Mouse (Mus musculus): ENCODE measurements around the gene Hist1h2bq. TPM values are rescaled to one million over a fixed set of nuclear protein-coding genes. Genes with fewer than 3 reads are reported as not detected.
A peak's percentile ranks its signal among the peaks of the same experiment; 100 is the strongest.
"Not testable (repeated sequence)": the region's sequence is repeated elsewhere in the genome, so short reads cannot be mapped to it uniquely, and the experiment has no call there.

The Hist1h2bq gene
- 2.7 TPM in 2 replicates for polyA plus RNA-seq (2012; rRNA removed)

DNA sequence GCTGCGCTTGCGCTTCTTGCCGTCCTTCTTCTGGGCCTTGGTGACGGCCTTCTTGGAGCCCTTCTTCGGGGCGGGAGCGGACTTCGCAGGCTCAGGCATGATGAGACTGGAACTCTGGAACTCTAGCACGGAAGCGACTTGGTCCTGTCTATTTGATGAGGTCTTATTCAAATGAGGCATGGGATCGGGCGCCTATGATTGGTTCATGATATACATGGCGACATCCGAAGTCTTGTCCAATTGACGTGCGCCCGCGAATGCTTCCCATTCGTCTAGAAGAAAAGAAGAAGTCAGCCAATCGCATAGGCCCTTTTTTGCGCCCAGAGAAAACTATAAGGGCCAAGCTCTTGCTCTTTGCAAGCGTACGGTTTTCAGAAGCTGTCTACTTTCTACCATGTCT is at the start of gene Hist1h2bq, which contains the start of gene Hist1h2ao:
Hist1h2bq (minus strand) TSS at position 125 of the 400 bp plus-strand sequence.
Hist1h2ao (plus strand) TSS at position 393 of the 400 bp plus-strand sequence.
- not testable (repeated sequence) for DNase-seq (ENCODE audit: low spot score)

DNA sequence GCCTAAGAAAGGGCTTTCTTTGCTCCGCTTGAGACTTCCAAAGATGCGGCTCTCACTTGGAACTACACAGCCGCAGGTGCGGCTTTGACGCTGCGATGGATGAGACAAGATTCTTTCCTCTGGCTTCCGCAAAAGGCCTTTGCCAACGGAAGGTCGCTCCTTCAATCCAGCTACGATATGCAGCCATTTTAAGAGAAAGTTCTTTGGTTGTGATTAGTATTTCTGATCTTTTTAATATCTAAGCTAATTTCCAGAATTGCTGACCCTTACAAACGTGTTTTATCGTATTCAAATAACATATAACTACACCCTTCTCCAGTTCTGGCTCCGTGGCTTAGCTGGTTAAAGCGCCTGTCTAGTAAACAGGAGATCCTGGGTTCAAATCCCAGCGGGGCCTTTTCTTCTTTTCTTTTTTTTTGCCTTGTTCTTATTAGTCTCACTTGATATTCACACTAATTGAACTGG is 45.7 kb upstream of the Hist1h2bq start:
- DNase-seq (ENCODE audit: low spot score), result no peak

DNA sequence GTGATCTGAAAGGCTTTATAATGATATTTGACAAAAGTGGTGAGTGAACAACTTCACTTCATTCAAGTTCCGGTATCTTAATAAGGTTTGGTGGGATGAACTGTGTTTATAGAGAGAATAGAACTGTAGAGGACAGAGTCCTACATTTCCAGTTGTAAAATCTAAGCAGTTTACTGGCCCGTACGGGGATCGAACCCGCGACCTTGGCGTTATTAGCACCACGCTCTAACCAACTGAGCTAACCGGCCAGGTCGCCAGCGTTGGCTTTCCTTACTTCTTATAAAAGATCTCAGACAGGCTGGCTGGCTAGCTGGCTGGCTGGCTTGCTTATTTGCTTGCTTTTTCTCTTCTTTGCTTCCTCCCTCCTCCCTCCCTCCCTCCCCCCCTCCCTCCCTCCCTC is 45.1 kb upstream of the Hist1h2bq start:
- peak; percentile 42 for DNase-seq (ENCODE audit: low spot score)

DNA sequence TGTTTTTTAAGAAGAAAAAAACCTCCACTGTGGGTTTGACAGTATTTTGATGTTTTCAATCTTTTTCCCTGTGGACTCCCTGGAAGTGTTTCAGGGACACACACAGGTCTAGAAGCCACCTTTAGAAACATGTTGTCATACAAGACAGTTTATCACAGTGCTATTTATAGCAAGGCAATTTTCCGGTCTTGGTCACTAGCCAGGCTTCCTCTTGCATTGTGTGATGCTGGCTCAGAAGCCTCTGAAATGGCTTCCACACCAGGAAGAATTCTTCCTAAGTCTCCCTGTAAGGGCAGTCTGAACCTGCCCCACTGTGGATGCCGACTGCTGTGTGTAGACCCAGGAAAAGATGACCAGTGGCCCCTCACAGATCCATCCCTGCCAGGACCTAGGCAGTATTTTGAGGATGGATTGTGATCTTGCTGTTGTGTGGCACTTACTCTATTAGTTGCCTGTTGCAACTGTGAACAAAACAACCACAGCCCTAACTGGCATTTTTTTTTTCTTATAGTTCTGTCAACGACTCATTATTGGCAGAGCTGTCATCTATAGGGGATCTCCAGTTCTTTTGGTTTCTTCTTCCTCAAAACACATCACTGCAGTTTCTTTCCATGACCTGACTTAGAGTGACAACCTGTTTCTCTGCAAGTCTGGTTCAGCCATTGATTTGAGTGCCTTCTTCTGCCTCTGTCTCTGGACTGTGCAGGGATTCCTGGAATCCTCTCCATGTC is 42.4 kb upstream of the Hist1h2bq start:
- no peak for DNase-seq (ENCODE audit: low spot score)

DNA sequence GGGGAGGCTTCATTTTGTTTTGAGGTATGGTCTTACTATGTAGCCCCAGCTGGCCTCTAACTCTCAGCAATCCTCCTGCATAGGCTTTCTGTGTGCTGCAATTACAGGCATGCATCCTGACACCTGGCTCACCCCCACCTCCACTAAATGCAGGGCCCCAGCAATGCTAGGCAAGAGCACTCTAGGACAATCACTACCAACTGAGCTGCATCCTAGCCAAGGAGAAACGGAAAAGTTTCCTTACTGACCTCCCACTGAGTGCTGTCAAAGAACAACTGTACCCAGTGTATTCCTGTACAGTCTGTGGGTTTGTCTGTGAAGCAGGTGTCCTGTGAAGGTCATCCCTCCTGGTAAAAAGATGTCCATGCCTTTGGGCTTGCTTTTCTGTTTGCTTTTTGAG is 40.7 kb upstream of the Hist1h2bq start:
- not testable (repeated sequence) for DNase-seq (ENCODE audit: low spot score)

DNA sequence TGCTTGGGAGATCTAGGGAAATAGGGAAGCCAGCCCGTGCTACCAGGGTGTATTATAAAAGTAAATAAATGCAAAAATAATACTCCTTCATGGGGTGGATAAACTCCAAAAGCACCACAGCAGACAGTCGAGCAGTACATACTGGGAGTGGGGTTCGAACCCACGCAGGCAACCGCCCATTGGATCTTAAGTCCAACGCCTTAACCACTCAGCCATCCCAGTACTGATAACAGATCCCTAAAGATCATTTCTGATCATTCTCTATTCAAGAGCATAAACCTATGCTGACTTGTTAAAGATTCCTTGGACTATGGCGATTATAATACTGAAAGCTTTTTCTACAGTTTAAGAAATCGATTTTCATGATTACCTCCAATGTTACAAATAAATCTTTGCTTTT is 37.9 kb upstream of the Hist1h2bq start:
- no peak for DNase-seq (ENCODE audit: low spot score)

DNA sequence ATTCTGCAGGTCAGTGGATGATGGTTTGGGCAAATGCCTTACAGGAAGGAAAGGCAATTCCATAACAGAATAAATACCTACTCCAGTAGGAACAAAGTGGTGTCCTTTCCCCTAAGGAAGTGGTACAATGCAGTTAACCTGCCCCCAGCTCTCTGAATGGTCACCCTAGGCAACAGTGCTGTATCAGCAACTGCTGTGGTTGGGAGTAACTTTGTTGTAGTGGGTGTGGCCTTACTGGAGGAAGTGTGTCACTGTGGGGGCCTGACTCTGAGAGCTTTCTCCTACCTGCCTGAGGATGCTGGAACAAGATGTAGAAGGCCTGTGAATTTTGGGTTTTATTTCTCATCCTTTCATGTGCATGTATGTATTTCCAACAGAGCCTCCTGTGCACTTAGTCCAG is 36.4 kb upstream of the Hist1h2bq start:
- DNase-seq (ENCODE audit: low spot score), result not testable (repeated sequence)

DNA sequence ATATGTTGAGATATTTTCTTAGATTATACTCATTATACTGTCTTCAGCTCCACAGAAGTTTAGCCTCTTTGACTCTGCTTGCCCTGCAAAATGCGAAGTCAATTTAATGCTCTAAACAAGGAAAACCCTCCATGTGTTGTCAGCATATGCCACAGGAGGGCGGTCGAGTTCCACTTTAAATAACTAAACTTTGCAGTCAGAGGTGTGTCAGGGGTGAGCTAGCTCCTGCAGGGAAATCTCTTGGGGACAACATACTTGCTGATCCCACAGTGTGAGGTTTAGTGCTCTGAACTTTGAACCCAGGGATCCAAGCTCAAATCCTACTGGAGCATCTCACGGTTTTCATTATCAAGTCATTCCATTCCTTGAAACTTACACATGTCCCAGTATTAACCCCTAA is 30.5 kb upstream of the Hist1h2bq start:
- DNase-seq (ENCODE audit: low spot score), result not testable (repeated sequence)

DNA sequence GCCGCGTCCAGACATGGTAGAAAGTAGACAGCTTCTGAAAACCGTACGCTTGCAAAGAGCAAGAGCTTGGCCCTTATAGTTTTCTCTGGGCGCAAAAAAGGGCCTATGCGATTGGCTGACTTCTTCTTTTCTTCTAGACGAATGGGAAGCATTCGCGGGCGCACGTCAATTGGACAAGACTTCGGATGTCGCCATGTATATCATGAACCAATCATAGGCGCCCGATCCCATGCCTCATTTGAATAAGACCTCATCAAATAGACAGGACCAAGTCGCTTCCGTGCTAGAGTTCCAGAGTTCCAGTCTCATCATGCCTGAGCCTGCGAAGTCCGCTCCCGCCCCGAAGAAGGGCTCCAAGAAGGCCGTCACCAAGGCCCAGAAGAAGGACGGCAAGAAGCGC is 23.5 kb upstream of the Hist1h2bq start, which contains the start of the genes Hist1h2ap and Hist1h2br:
Hist1h2ap (minus strand) TSS at position 47 of the 400 bp plus-strand sequence.
Hist1h2br (plus strand) TSS at position 283 of the 400 bp plus-strand sequence.
- not testable (repeated sequence) for DNase-seq (ENCODE audit: low spot score)

DNA sequence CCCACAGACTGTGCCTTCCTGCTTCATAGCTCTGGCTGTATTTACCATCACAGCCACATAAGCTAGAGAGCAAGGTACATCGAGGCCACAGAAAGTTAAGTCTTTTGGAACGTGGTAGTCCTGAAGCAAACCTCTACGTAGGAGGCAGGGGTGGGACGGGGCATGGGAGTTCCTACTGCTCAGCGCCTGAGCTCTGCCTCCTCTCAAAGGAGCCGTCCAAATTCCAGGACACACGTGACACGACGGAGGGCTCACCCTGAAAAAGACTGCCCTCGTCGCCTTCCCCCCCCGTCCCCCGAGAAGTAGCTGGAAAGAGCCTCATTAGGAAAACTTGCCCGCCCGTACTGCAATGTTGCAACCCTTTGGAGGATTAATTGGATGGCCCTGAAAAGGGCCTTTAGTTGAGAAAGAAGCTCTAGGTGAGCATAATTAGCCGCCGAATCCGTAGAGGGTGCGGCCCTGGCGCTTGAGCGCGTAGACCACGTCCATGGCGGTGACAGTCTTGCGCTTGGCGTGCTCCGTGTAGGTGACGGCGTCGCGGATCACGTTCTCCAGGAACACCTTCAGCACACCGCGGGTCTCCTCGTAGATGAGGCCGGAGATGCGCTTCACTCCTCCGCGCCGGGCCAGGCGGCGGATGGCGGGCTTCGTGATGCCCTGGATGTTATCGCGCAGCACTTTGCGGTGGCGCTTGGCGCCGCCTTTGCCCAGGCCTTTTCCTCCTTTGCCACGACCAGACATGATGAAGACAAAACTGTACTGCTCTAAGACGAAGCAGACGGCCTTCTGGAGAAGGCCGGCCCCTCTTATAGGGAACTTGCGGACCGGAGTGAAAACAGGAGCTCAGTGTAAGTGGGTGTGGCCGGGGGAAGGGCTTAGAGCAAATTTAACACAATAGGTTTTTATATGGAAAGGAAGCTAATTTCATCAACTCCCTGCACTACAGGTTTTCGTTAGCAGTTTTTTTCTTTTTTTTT is 21.7 kb upstream of the Hist1h2bq start, which contains the start of gene Hist1h4n:
Hist1h4n (minus strand) TSS at position 779 of the 977 bp plus-strand sequence.
- DNase-seq (ENCODE audit: low spot score), result not testable (repeated sequence)

DNA sequence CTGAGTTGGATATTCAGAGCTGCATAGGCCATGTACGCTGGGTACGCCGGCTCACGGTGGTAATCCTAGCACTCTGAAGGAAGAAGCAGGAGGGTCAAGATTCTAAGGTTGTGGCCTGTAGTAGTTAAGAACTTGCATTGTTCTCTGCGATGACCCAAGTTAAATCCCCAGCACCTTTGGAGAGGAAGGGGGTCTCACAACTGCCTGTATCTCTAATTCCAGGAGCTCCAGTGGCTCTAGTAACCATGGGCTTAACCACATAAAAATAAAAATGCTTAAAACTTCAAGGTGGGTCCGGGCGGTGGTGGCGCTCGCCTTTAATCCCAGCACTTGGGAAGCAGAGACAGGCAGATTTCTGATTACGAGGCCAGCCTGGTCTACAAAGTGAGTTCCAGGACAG is 20.3 kb upstream of the Hist1h2bq start:
- no peak for DNase-seq (ENCODE audit: low spot score)

DNA sequence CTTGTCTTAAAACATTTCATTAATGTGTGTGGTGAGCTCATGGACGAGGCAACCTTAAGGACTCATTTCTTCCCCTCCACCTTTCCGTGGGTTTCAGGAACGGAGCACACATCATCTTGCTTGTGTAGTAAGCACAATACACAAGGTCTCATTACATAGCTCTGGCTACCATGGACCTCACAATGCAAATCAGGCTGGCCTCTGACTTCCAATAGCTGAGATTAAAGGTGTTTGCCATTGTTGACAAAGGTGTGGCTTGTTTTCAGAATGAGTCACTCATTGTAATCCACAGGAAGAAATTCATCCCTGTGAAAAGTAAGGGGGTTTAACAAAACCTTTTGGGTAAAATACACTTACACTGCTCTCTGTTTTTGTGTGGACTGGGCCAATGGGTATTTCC is 18.5 kb upstream of the Hist1h2bq start:
- no peak for DNase-seq (ENCODE audit: low spot score)

DNA sequence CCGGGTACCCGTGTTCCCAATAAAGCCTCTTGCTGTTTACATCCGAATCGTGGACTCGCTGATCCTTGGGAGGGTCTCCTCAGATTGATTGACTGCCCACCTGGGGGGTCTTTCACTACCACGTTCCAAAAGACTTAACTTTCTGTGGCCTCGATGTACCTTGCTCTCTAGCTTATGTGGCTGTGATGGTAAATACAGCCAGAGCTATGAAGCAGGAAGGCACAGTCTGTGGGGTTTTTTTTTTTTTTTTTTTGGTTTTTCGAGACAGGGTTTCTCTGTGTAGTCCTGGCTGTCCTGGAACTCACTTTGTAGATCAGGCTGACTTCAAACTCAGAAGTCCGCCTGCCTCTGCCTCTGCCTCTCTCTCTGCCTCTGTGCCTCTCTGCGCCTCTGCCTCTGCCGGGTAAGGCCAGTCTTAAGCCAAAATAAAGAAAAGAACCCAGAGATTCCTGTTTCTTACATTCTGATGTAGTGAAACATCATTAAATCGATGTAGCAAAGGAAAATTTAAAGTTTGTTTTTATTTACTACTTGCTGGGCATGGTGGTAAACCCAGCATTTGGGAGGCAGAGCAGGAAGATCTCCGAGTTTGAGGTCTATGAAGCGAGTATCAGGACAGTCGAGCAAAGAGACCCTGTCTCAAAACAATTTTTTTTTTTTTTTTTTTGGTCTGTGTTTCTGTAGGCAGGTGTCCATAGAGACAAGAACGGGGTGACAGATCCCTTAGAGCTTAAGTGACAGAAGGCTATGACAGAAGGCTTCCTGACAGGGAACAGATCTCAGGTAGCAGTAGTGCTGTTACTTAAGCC is 10.3 kb upstream of the Hist1h2bq start:
- DNase-seq (ENCODE audit: low spot score), result not testable (repeated sequence)

DNA sequence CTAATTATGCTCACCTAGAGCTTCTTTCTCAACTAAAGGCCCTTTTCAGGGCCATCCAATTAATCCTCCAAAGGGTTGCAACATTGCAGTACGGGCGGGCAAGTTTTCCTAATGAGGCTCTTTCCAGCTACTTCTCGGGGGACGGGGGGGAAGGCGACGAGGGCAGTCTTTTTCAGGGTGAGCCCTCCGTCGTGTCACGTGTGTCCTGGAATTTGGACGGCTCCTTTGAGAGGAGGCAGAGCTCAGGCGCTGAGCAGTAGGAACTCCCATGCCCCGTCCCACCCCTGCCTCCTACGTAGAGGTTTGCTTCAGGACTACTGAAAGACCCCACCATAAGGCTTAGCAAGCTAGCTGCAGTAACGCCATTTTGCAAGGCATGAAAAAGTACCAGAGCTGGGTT is 2.1 kb upstream of the Hist1h2bq start:
- DNase-seq (ENCODE audit: low spot score), result not testable (repeated sequence)

DNA sequence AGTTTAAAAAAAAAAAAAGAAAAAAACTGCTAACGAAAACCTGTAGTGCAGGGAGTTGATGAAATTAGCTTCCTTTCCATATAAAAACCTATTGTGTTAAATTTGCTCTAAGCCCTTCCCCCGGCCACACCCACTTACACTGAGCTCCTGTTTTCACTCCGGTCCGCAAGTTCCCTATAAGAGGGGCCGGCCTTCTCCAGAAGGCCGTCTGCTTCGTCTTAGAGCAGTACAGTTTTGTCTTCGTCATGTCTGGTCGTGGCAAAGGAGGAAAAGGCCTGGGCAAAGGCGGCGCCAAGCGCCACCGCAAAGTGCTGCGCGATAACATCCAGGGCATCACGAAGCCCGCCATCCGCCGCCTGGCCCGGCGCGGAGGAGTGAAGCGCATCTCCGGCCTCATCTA is 1.5 kb upstream of the Hist1h2bq start, which contains the start of gene Hist1h4m:
Hist1h4m (plus strand) TSS at position 208 of the 400 bp plus-strand sequence.
- DNase-seq (ENCODE audit: low spot score), result not testable (repeated sequence)

DNA sequence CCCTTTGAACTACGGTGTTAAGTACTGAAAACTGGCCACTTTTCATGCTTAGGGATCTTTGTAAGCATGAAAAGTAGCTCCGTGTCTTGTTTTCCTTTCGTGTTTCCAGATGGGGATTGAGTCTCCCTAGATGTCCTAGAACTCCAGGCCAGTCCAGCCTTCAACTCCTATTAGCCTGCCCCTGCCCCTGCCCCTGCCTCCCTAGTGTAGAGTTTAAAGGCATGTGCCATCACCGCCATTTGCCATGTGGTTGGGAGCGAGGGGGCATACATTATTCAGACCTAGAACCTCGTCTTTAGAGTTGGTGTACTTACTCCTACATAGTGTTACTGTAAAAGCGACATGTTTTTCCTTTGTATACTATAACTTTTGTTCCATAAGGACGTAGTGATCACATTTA is 1.1 kb upstream of the Hist1h2bq start:
- not testable (repeated sequence) for DNase-seq (ENCODE audit: low spot score)

DNA sequence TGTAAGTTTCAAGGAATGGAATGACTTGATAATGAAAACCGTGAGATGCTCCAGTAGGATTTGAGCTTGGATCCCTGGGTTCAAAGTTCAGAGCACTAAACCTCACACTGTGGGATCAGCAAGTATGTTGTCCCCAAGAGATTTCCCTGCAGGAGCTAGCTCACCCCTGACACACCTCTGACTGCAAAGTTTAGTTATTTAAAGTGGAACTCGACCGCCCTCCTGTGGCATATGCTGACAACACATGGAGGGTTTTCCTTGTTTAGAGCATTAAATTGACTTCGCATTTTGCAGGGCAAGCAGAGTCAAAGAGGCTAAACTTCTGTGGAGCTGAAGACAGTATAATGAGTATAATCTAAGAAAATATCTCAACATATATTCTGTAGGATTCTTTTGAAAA is 6.9 kb downstream of the Hist1h2bq start:
- DNase-seq (ENCODE audit: low spot score), result not testable (repeated sequence)

DNA sequence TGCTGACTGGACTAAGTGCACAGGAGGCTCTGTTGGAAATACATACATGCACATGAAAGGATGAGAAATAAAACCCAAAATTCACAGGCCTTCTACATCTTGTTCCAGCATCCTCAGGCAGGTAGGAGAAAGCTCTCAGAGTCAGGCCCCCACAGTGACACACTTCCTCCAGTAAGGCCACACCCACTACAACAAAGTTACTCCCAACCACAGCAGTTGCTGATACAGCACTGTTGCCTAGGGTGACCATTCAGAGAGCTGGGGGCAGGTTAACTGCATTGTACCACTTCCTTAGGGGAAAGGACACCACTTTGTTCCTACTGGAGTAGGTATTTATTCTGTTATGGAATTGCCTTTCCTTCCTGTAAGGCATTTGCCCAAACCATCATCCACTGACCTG is 12.8 kb downstream of the Hist1h2bq start:
- not testable (repeated sequence) for DNase-seq (ENCODE audit: low spot score)

DNA sequence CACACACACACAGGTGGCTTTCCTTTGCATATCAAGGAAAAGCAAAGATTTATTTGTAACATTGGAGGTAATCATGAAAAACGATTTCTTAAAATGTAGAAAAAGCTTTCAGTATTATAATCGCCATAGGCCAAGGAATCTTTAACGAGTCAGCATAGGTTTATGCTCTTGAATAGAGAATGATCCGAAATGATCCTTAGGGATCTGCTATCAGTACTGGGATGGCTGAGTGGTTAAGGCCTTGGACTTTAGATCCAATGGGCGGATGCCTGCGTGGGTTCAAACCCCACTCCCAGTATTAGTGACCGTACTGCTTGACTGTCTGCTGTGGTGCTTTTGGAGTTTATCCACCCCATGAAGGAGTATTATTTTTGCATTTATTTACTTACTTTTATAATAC is 14.4 kb downstream of the Hist1h2bq start:
- DNase-seq (ENCODE audit: low spot score), result no peak

DNA sequence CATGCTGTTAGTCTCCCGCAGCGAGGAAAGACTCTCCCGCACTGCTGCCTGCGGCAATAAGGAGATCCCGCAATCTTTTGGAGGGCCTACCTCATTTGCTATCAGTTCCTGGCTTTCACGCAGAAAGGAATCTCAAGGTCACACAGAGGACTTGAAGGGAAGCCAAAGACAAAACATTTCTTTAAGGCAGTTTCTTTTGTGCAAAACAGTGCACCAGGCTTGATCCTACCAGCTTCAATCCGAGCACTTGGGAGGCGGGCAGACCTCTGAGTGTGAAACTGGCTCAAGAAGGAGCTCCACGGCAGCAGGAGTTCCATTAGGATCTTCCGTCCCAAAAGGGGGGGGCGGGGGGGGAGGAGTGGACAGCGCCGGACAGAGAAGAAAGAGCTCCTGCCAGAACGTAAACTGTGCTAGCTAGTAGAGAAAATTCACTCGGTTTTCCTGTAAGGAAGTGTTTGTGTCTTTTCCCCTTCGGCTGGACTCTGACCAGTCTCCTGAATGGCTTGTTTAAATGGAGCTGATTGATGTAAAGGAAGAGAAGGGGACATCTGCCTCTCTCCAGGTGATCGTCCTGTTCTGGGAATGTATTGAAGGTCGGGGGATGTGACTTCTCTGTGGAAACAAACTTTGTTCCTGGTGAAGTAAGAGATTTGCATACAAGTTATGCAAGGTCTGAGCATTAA is 19.3 kb downstream of the Hist1h2bq start:
- no peak for DNase-seq (ENCODE audit: low spot score)

Measured in urinary bladder, adult 2 months (tissue).